Mouse (Mus musculus) heart, adult 11 months (tissue): Measurements from ENCODE around the gene Xpo6.
A peak's percentile ranks its signal among the peaks of the same experiment; 100 is the strongest.

Experiments used
- DNase-seq: peaks from one replicate; pipeline ENCODE4 v3.0.0; 2022

Gene Xpo6

DNA sequence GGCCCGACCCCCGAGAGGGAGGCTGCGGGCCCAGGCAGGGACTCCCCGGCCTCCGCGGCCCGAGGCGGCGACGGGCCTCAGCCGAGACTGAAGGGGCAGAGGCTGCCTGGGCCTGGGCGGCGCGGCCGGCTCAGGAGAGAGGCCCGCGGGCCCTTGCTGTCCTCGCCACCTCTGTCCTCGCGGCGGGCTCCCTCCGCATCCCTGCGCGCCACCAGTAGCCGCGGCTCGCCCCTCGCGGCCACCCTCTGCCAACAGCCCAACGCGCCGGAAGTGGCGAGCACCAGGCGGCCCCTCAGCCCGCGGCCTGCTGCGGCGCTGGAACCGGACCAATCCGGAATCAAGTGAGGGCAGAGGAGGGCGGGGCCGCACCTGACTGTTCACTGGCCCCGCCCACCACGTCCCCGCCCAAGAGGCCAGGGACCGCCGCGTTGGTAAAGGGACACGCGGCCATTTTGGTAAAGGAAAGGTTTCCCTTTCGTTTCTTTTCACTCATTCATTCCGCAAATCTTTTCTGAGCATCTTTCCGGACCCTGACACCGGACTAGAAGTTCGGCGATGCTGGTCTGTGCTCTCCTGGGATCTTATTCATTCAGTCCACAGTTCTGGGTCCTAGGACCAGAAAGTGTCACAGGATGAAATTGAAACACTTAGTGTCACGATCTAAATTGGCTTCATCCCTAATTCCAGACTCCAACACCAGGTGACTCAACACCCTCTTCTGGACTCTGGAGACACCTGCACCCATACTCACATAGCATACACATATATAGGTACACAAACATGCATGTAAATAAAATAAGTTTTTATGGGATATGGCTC is at the start of gene Xpo6:
TSS of gene Xpo6 (minus strand) at position 324 of the 819 bp plus-strand sequence.
- DNase-seq = peak; percentile 99

DNA sequence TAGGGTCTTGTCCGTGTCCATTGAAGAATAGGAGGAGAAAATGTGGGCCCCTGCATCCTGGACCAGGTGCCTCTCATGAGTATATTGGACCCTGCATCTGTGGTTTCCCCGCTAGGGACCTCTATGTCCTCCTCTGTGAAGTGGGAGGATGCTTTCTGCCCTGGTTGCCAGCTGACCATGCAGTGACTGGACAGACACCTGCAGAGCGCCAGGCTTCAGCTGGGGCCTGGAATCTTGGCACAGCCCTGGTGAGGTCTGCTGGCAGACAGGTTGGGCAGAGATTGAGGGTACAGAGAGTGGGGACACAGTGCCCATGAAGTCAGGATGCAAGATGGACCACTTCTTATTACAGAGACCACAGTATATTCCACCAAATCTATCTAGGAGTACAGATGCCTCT is 49.7 kb upstream of the Xpo6 start:
- no peak for DNase-seq

DNA sequence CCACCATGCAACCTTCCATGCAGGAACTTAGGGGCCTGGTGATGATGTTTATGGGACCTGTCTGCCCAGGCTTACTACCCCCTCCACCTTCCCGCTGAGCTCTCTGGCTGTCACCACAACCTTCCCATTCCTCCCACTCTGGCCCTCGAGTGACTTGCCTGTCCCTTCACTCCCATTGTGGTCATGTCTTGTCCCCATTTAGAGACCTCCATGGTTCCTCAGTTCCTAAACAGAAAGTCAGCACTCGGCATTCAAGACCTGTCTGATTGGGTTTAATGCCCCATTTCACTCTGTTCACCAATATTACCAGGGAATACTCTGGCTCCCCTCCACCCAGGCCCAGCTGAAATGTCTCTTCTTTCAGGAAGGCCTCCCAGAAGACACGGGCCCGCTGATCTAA is 48.8 kb upstream of the Xpo6 start:
- no peak for DNase-seq

DNA sequence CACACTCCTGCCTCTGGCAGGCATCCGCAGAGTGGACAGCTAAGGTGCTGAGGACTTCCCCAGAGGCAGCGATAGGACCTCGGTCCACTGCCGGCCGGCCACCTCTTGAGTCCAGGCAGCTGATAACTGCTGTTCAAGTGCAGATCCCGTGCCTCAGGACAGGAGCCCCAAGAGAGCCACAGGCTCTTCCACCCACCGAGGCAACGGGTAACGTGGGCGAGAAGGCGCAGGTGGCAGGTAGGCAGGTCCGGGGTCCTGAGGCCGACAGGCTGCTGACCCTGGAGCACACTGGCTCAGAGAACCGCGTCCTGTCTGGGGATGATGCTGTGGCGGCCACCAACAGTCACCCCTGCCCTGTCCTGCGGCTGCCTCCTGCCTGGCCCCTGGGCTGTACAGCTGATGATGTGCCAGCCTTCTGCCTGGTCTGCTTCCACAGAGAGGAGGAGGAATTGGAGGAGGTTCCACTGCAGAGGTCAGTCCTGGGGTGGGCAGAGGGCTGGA is 48.4 kb upstream of the Xpo6 start:
- peak; percentile 93 for DNase-seq

DNA sequence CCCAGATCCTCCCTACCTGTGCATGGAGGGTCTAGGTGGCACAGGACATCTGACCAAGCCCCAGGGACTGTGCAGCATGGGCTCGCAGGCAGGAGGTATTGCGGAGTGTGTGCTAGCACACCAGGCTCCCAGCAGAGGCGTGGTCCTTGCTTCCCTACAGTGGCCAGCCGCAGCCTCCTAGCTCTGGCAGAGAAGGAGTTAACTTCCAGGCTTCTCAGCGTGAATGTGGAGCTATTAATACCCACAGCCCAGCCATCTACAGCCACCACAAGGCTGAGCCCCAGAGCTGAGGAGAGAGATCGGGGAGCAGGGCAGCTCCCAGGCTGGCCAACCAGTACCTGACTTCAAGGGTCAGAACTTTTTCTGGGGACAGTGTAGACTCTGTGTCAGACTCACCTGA is 47.8 kb upstream of the Xpo6 start:
- peak; percentile 97 for DNase-seq

DNA sequence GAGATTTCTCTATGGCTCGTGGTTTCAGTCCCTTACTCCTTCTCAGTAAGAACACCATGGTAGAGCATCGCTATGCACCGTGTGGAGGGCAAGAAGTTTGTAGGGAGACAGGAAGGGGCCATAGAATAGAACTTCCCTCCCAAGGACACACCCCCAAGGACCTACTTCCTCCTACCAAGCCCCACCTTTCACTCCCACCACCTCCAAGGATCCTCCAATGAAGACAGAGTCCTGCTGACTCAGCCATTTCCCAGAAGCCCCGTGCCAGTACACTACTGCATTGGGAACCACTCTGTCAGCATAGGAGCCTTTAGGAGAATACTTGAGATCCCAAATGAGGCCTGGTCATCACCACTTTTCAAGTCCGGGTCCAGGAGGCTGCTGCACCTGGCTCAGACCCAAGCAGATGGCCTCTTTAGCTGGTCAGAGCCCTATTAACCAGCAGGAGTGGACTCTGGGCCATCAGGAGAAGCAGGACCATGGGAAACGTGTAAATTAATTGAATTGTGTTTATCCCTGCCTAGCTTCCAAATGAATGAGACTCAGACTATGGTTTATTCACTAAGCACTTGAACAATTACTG is 44.0 kb upstream of the Xpo6 start:
- peak; percentile 90 for DNase-seq

DNA sequence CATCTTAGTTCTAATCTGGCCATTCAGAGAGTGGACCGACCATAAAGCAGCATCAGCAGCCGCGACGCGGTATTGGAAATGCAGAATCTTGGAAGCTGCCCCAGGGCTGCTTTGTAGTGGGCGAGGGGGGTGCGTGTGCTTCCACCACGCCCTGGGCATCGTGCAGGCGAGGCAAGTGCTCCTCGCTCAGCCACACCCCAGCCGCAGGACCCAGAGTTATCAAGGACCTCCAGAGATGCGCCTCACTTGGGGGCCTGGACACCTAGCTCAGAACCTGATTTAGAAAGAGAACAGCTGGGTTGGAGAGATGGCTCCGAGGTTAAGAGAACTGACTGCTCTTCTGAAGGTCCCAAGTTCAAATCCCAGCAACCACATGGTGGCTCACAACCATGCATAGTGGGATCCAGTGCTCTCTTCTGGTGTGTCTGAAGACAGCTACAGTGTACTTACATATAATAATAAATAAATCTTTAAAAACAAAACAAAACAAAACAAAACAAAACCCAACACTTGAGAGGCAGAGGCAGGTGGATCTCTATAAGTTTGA is 40.6 kb upstream of the Xpo6 start:
- no peak for DNase-seq

DNA sequence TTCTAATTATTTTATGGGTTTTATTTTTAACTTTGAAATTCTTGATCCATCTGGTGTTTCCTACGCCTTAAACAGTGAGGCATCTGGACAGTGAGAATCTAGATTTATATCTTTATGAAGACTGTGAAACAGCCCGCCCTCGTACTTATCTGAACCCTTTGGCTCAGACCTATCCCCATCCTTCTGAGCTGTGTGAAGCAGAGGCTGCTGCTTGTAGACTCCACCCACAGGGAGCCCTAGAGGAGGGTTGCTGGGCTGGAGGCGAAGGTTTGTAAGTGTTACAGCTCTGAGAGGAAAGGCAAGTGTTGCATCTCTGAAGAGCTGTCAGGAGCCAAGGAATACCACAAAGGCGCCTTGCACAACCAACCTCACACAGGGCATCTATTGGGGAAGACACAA is 36.5 kb upstream of the Xpo6 start:
- DNase-seq = no peak

DNA sequence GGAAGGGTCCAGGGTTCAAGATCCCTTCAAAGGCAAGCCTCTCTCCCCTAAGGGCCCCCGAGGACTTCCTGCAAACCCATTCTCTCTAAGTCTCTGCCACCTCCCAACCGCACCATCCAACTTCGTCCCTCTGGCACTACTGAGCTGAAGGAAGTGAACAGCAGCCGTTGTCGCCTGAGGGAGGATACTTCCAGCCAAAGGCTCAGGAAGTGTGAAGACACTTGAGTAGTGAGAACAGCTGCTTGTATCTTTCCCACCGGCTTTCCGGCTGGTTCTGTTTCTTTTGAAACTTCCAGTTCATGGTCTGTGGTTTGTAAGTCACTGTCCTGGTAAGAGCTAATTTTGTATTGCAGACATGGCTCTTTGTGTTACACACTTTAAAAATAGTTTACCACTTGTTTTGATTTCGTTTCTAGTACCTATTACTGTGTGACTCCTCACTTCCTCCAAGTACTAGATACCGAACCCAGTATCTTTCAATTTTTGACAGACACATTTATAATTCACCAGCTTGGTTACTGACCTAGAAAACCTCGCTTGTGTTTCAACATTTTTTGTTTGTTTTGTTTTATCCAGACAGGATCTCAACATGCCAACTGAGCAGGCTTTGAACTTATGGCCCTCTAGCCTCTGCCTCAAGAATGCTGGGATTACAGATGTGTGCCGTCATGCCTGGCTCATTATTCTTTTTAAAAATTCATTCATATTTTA is 35.9 kb upstream of the Xpo6 start:
- DNase-seq = no peak

DNA sequence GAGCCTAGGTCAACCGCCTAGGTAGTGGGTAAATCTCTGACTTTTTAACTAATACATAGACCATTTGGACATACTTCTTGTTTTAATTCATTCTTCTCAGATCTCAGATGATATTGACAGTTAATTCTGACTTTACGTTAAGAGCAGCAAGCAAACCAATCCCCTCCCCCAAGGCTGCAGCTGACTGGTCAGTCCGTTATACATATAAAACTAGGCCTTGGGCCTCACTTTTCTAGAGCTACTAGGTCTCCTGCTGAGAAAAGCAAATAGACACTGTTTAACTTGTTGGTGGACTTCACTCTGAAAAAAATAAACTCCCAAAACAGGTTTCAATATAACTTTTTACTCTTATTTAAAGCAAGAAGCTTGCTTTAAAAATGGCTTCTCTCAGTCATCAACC is 34.3 kb upstream of the Xpo6 start:
- DNase-seq = no peak

DNA sequence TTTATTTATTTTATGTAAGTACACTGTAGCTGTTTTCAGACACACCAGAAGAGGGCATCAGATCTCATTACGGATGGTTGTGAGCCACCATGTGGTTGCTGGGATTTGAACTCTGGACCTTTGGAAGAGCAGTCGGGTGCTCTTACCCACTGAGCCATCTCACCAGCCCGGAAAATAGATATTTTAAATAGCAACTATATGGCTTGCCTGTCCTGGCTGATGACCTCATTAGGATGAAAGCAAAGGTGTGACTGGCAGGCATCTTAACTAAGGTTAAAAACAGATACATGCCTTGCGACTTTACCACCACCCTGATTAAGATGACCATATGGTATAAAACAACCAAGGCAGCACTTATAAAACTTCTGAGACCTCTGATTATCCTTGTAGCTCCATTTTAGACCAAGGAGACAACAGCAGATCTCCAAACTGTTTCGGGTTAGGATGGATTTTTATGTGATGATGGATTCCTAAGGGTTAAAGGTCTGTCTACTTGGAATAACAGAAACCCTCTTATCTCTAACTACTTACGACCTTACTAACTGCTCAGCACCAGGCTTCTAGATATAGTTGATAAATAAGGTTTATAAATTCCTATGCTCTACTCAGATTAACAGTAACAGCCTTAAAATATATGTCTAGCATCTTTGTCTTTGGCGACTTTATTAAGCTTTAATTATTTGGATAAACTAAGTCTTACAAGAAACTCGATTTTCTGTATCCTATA is 32.2 kb upstream of the Xpo6 start:
- DNase-seq = no peak

DNA sequence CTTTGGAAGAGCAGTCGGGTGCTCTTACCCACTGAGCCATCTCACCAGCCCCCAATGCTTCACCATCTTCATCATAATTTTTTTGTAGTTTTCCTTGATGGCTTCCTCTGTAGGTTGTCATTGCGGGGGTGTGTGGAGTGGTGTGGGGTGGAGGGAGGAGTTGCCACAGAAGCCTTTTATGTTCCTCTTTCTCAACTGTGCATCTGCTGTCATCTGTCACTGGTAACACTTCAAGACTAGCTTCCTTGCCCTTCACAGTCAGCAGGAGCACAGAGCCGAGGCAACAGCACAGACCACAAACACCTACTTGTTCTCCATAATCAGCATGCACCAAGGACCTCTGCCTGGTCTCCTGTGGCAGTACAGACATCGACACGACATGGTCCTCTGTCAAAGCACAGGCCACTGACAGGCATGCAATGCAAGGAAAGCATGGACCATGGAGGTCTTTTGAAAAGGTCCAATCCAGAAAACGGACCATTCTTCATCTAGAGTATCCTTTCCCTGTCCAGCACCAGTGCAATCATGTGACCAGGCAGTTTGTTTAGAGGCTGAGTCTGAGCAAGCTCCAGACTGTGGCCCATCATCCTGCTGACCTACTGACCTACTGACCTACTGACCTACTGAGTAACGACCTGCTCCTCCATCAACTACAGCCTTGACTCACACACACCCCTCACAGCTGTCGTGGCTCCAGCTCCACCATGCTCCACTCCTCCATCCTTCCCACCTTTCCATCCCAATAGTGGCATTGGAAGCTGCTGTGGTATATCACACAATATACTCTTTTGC is 30.3 kb upstream of the Xpo6 start:
- peak; percentile 86 for DNase-seq

DNA sequence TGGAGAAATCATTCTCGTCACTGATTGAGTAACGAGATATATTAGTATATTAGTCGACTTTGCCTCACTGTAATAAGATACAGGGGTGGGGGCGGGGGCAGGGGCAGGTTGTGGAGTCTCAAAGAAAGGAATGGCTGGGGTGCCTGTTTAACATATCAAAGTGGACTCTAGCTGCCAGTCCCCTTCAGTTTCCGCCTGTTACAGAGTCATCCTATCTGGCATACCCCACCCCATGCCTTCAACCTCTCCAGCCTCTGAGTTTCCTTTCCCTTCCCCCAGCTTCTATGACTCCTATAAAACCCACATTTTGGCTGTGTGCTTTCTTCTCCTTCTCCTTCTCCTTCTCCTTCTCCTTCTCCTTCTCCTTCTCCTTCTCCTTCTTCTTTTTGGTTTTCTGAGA is 25.8 kb upstream of the Xpo6 start:
- no peak for DNase-seq

DNA sequence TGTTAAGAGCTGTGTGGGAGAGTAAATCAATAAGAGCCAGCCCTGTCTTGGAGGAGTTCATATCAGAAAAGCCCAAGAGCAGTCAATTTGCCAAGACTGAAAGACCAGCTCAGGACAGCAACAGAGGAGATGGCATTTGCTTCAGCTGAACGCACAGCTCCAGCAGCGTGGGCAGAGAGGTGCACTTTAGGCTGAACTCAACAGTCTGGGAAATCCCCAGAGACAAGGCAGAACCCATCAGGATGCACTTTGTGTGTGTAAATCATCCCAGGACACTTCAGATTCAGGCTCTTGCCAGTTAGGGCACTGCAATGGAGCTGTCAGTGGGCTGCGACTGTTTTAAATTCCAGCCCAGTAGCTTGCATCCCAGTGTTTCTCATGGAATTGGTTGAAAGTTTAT is 22.5 kb upstream of the Xpo6 start:
- DNase-seq = no peak

DNA sequence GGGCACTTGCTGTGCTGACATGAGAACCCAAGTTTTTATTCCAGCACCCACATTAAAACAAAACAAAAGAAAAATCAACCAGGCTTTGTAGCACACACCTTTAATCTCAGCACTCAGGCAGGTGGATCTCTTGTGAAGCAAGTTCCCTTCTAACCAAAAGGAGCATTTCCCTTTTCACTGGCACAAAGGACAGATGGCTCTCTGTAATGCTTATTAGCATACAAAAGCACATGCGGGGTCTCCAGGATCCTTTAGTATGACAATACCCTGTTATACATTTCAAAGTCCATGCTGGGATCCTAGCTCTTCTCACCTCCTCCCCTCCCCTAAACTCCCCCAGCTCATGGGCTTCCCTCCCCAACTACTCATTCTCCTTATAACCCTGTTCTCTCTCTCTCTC is 20.3 kb upstream of the Xpo6 start:
- DNase-seq = no peak

DNA sequence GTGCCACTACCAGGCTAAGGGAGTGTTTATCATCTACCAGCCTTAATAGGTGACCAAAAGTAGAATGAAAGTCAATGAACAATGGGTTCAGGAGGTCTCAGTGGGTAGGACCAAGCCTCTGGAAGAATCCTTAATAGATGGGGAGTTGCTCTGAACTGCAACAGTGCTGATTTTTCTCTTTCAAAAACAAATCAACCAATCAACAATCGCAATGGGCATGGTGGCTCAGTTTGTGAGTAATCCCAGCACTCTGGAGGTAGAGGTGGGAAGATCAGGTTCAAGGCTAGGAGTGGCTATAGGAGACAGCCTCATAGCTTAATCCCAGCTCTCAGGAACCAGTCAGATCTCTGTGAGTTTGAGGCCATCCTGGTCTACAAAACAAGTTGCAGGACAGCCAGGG is 18.0 kb upstream of the Xpo6 start:
- no peak for DNase-seq

DNA sequence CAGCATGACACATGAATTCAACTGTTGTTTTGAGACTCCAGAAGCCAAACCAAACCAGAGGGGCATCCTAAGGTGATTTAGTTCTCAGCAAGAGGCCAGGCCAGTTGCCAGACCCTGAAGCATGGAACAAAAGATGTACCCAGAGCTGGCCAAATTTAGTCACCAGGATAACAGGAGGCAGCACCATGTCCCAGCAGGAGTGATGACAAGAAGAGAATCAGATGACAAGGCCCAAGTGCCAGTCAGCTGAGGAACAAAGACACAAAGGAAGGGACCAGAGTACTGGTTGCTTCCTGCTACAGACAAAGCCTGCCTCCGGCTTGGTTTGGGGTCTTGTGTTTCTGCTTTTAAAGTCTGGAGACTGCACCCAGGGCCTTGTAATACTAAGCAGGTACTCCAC is 16.6 kb upstream of the Xpo6 start:
- DNase-seq = peak; percentile 99

DNA sequence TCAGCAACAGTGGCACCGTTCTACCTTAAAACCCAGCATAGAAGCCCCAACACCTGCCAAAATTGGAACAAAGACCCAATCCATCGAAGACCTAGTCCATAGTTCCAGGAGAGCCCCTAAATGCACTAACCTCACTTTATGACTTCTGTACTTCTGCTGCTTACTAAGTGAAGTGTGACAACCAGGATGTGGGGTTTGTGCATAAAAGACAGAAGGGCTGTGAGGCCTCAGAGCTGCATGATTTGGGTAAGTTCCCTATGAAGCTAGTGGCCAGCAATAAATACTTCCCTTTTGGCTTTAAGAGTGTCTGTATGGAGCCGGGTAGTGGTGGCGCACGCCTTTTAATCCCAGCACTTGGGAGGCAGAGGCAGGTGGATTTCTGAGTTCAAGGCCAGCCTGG is 10.6 kb upstream of the Xpo6 start:
- DNase-seq = peak; percentile 68

DNA sequence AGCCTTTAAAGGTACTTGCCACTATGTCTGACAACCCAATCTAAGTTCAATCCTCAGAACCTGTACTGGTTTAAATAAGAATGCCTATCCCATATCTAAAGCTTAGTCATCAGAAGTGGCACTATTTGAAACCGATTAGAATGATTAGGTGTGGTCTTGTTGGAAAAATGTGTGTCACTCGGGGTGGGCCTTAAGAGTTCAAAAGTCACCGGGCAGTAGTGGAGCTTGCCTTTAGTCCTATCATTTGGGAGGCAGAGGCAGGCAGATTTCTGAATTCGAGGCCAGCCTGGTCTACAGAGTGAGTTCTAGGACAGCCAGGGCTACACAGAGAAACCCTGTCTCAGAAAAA is 670 bp upstream of the Xpo6 start:
- no peak for DNase-seq

DNA sequence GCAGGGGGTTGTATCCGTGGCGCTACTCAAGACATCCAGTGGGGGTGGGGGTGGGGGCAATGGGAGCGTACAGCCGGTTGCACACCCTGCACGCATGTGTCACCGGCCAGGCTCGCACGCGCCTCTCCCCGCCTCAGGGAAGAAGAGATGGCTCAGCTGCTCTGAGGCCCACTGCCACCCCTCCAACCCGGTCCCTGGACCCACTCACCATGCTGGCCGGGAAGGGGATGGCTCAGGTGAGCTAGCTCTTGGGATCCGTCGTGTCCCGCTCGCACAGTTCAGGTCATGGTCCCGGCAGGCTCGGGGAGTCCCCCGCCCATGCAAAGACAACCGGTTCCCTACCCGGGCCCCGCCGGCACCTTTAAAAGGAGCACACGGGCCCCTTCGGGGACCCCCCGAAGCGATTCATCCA is 604 bp downstream of the Xpo6 start:
- DNase-seq = peak; percentile 96

DNA sequence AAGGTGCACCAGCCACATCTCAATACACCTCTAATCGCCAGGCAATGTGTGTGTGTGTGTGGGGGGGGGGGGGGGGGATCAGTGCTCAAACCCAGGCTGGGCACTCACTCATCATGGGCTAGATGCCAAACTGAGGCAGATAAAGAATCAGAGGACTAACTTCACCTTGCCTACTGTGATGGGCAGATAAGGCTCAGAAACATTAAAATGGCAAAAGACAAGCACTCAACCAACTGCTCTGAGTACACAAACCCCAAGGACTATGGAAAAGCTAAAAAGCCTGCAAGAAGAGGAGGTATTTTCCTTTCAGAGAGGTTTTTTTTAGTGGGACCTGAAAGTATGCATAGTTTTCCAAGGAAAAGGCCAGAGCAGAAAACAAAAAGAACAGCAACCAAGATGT is 1.4 kb downstream of the Xpo6 start:
- no peak for DNase-seq

DNA sequence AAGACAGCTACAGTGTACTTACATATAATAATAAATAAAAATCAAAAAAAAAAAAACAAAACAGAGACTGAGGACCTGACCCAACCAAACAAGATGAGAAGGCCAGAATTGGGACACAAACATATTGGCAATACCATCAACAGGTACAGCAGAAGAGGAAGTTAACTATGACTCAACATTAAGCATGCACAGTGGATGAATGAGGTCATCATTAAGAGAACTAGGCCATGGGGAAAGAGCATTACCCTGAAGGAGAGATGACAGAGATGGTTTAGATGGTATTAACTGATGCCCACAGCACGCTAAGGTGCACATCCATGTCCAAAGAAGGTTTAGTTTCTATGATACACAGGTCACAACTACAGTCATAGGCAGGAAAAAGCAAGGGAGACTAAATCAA is 6.1 kb downstream of the Xpo6 start:
- no peak for DNase-seq
